Mouse (Mus musculus) heart, adult 2 months (tissue): ENCODE results near the gene Phactr1.

Source experiments
- CTCF ChIP-seq: fragments of 200-600 bp; IDR thresholded peaks from 2 replicates; pipeline ENCODE4 v1.8.1; 2022; ENCODE audit warnings: antibody characterized with exemption, mild to moderate bottlenecking, moderate library complexity
- EP300 ChIP-seq: fragments of 200-500 bp; IDR thresholded peaks from 2 replicates; pipeline ENCODE4 v1.6.1; 2011; ENCODE audit warnings: low read depth, low read length, control low read depth; ENCODE audit not compliant: insufficient read depth
- POLR2A ChIP-seq: fragments of 200-500 bp; IDR thresholded peaks from 2 replicates; pipeline ENCODE4 v1.6.1; 2011; ENCODE audit warnings: mild to moderate bottlenecking, low read depth, low read length, control low read depth; ENCODE audit not compliant: insufficient read depth

- no peak for TF ChIP-seq CTCF
- no peak for TF ChIP-seq POLR2A
- no peak for TF ChIP-seq EP300
Measured at GRCm38 (mm10) chr13:42812762-42813161, 132.3 kb downstream of the Phactr1 start.
